Mouse (Mus musculus): Measurements from ENCODE around the gene Gm13288.
"Not testable (repeated sequence)": the region's sequence is repeated elsewhere in the genome, so short reads cannot be mapped to it uniquely, and the experiment has no call there.

- not testable (repeated sequence) for TF ChIP-seq POLR2A (IDR thresholded peaks at IDR 0.05; ENCODE audit: low read depth, low read length); CTCF (IDR thresholded peaks at IDR 0.05; ENCODE audit: extremely low read depth, insufficient read depth, insufficient read length, insufficient replicate concordance)
These were observed 28.7 kb upstream of the Gm13288 start, which contains the start of gene Gm13289 for GRCm38 (mm10) chr4:88776622-88777021.
